Mouse (Mus musculus) central nervous system, embryonic 11.5 days (tissue): ENCODE measurements around the gene Ifi205. TPM values are rescaled to one million over a fixed set of nuclear protein-coding genes. Genes with fewer than 3 reads are reported as not detected.

Experiments used
- polyA plus RNA-seq: library from polyadenylated mRNA; depleted of rRNA; stranded (reverse); fragments of >200 nt; gene quantifications from 2 replicates; pipeline ENCODE4 v1.2.3, GENCODE M21; 2012; rRNA removed

Gene Ifi205
- 0.05 and 0.09 TPM in 2 replicates for polyA plus RNA-seq

DNA sequence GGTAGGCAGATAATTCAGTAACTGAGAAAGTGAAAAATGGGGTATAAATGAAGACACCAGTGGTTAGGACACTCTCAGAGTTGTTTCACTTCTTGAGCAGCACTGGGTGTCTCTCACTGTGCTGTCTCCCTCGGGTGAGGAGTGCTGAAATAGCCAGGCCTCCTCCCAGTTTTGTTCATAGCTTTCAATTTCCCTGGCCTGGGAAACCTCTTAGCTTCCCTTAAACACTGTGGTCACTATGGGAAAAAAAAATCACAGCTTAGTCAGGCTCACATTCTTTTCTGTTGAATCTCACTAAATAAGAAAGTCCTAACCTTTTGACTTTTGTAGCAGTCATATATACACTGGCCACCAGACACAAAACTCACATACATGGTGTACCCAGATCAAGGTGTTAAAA lies at the start of gene Ifi205:
Gene Ifi205 (minus strand): TSS at position 113 of the 400 bp plus-strand sequence.

DNA sequence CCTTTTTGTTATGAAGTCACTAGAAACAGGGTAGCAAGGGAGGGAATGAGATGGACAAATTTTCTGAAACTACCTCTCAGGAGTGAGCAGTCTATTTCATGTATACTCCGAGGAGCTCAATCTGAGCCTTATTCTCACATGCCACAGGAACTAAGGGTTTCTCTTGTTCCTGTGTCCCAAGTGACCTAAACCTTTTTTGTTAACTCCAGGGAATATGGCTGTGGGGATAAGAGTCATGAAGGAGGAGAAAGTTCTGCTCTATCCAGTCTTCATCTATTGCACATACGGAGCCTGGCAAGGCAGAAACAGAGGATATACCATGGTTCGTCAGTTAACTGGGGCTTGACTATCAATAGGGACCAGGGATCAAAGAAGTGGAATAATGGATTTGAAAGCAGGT lies 34.7 kb upstream of the Ifi205 start, which contains the start of gene Olfr430:
Gene Olfr430 (plus strand): TSS at position 301 of the 400 bp plus-strand sequence.

DNA sequence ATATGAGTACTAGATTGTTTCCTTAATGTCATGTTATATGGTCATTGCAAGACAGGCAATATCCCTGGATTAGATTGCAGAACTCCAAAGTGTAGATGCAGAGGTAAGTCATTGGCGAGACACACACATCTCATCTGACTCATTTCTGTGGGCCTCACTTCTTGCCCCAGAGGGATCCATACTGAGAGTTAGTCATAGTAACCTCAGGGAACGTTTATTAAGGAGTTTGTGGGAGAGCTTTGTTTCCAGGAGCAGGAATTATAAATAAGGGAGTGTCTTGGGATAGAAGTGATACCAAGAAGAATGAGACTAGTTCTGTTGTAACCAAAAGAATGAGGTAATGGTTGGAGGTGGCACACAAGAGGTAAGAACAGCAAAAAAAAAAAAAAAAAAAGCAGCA lies 17.3 kb upstream of the Ifi205 start, which contains the start of gene Olfr432:
Gene Olfr432 (plus strand): TSS at position 313 of the 400 bp plus-strand sequence.

DNA sequence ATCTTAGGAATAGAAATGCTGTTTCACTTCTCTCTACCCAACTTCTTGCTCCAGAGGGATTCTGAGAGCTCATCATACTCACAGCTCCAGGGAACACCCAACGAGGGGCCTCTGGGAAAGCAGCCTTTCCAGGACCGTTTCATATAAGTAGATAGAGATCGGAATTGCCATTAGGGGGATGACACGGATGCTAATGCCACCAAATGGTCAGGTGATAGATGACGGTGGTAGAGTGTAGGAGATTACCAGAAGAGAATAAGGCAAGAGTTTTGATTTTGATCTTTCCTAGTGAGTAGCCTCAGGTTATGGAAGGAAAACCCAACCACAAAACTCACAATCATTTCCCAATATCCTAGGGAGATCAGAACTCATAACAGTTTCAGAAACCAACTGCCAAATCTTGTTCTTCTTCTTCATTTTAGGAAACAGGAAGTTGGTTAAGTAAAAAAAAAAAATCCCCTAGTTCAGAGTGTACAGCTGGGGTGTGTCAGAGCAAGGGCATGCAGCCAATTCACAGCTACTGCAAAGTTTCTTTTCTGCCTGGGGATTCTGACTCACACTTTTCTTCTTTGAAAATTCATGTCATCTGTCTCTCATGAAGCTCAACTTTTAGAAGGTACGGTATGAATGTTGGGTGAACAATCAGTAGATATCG lies 9.0 kb upstream of the Ifi205 start, which contains the start of gene Olfr433:
Gene Olfr433 (plus strand): TSS at position 183 of the 655 bp plus-strand sequence.

DNA sequence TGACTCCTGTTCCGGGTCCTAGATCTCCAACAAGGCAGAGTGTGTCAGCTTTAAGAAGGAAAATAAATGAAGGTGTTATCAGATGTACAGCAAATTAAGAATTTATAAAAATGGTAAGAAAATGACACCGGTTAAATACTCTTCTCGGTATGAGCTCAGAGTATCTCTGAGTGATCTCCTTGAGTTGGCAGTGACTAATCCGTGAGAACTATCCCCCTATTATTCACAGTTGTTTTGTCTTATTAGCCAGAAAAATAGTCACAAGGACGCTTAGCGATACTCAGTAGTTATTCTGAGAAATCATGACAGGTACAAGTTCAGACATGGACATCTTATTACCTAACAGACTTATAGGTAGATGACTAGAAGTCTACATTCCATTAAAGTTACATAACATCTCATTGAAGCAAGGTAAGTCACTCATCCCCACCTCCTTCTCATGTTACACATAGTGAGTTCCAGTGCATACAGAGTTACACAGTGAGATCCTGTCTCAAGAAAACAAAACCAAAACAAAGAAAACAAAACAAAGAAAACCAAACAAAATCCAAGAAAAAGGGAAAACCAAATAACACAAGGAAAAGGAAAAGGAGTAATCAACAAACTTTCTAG lies 48.8 kb downstream of the Ifi205 start, which contains the start of gene Ifi202b:
Gene Ifi202b (minus strand): TSS at position 51 of the 612 bp plus-strand sequence.

Other genes with a start within 250 kb of the Ifi205 start
- 0.19 and 0.34 TPM in 2 replicates for gene Ifi211, start 118.8 kb downstream of the Ifi205 start, polyA plus RNA-seq
- gene Mndal, start 89.3 kb downstream of the Ifi205 start, polyA plus RNA-seq: 0.39 and 0.40 TPM in 2 replicates
- 0.13 and 0.21 TPM in 2 replicates for gene Ifi203, start 89.1 kb downstream of the Ifi205 start, polyA plus RNA-seq
- not detected in 2 replicates for gene Ifi202b, start 49.1 kb downstream of the Ifi205 start, polyA plus RNA-seq
- gene Olfr433, start 8.9 kb upstream of the Ifi205 start, polyA plus RNA-seq: not detected in 2 replicates
- gene Olfr432, start 17.4 kb upstream of the Ifi205 start, polyA plus RNA-seq: 0.04 TPM in 1 of 2 replicates, not detected in the other
- gene Olfr430, start 34.8 kb upstream of the Ifi205 start, polyA plus RNA-seq: not detected in 2 replicates
- gene Olfr429, start 52.5 kb upstream of the Ifi205 start, polyA plus RNA-seq: not detected in 2 replicates
- gene Olfr427, start 65.1 kb upstream of the Ifi205 start, polyA plus RNA-seq: not detected in 2 replicates
- gene Olfr231, start 89.4 kb upstream of the Ifi205 start, polyA plus RNA-seq: 0.05 and 0.15 TPM in 2 replicates
- gene Olfr424, start 99.7 kb upstream of the Ifi205 start, polyA plus RNA-seq: not detected in 2 replicates
- gene Olfr420, start 123.8 kb upstream of the Ifi205 start, polyA plus RNA-seq: not detected in 2 replicates
- 4.9 and 6.0 TPM in 2 replicates for gene Spta1, start 141.0 kb upstream of the Ifi205 start, polyA plus RNA-seq
- not detected in 2 replicates for gene Olfr419, start 220.3 kb upstream of the Ifi205 start, polyA plus RNA-seq